Mouse (Mus musculus): ENCODE measurements around the gene Upf2.
"Not testable (repeated sequence)": the region's sequence is repeated elsewhere in the genome, so short reads cannot be mapped to it uniquely, and the experiment has no call there.

Upf2 gene

DNA sequence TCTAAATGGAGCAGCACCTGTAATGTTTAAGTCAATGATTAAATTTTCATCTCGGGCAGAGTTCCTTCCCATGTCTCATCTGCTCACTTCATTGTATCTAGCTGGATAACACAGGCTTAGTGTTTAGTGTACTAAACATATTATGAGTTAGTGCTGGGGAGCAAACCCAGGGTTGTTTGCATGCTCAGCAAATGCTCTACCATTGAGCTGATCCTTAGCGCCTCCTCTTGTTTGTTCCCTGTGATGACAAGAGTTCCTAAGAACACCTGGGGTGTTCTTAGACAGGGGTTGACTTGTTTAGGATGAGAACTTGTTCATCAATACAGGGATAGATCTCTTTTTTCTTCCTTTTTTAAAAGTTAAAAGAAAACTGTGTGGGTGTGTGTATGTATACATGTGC lies 2.3 kb upstream of the Upf2 start:
- in situ Hi-C loops (cut with MboI; ENCODE audit: low sequenced_read_pairs), result no loop called here

DNA sequence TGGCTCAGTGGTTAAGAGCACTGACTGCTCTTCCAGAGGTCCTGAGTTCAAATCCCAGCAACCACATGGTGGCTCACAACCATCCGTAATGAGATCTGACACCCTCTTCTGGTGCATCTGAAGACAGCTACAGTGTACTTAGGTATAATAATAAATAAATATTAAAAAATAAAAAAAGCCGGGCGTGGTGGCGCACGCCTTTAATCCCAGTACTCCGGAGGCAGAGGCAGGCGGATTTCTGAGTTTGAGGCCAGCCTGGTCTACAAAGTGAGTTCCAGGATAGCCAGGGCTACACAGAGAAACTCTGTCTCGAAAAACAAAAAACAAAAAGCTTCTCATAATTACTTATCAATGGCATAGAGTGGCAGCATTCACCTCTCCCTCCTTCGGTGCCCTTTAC lies 1.4 kb upstream of the Upf2 start:
- in situ Hi-C loops (cut with MboI; ENCODE audit: low sequenced_read_pairs), result not testable (repeated sequence)

DNA sequence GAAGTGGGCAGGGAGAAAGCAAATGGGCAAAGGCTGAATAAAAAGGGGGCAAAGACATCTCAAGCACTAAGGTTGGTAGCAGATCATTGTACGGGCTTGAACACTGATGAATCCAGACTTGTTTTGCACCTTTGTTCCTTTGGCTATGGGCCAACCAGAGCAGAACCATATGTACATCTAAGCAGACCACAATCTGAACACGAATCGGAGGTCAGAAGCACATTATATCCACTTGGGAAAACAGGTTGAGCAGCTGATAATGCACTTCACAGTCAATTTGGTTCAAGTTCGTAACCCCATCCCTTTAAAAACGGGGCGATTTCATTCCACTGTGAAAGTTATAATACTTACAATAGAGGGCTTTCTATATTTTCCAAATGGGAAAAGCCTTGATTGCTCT lies 964 bp upstream of the Upf2 start:
- in situ Hi-C loops (cut with MboI; ENCODE audit: low sequenced_read_pairs), result no loop called here

DNA sequence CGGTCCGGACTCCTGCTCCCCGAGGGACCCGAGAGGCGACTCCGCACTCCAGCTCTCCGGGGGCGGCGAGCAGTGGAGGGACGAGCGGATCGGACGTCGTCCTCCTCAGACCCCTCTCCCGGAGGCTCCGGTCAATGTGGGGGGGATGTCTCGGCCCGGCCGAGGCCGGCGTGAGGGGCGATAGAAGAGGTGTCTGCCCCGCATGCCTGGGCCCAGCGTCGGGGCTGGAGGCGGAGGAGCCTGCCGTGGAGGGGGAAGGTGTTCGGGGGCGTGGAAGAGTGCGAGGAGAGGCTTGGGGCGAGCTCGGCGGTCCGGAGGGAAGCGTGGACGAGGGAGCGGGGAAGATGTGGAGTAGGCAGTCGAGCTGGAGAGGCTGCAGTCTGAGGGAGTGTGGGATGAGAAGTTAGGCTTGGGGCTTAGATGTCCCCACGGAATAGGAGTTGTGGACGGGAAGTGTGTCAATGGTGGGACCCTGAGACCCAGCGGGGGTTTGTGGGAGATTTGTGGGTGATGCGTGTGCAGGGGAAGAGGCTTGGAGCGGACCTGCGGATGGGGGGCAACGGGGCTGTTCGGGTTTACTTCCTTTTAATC lies 447 bp downstream of the Upf2 start:
- in situ Hi-C loops (cut with MboI; ENCODE audit: low sequenced_read_pairs), result no loop called here

DNA sequence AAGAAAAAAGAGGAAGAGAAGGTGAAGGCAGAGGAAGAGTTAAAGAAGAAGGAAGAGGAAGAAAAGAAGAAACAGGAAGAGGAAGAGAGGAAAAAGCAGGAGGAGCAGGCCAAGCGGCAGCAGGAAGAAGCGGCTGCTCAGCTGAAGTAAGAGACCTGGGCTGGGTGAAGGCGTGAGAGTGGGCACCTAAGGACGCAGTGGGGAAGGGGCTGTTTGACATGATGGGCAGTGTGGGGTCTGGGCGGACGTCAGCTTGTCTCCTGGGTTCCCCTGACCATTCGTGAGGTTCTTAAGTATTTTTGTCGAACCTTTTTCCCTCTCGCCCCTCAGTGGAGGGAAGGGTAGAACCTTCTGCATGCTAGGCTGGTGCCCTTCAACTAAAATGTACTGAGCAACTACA lies 6.4 kb downstream of the Upf2 start:
- in situ Hi-C loops (cut with MboI; ENCODE audit: low sequenced_read_pairs), result no loop called here

DNA sequence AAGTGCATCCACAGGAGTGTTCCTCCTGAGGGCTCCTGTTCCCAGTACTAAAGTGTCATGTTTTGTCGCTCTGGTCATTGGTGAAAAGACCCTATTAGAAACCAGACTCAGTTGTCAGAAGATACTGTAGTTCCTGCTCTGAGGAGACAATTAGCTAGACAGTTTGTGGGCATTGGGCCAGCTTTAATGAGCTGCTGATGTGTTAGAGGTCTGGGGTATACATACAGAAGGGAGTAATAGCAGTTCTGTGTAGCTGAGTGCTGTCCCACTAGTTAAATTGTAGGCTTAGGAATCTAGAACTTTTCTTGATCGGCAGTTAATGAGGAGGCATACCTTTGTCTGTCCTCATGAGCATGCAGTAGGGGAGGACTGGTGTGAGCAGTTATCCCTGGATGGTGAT lies 11.0 kb downstream of the Upf2 start:
- in situ Hi-C loops (cut with MboI; ENCODE audit: low sequenced_read_pairs), result no loop called here

DNA sequence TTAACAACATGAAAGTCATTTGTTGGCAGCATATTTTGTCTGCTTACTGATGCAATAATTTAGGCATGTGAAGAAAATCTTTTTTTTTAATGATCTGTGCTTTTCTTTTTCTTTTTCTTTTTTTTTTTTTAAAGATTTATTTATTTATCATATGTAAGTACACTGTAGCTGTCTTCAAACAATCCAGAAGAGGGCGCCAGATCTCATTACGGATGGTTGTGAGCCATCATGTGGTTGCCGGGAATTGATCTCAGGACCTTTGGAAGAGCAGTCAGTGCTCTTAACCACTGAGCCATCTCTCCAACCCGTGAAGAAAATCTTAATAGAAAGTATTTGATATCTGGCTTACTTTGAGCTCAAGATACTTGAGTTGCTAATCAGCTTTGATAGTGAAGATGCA lies 12.5 kb downstream of the Upf2 start:
- in situ Hi-C loops (cut with MboI; ENCODE audit: low sequenced_read_pairs), result not testable (repeated sequence)

DNA sequence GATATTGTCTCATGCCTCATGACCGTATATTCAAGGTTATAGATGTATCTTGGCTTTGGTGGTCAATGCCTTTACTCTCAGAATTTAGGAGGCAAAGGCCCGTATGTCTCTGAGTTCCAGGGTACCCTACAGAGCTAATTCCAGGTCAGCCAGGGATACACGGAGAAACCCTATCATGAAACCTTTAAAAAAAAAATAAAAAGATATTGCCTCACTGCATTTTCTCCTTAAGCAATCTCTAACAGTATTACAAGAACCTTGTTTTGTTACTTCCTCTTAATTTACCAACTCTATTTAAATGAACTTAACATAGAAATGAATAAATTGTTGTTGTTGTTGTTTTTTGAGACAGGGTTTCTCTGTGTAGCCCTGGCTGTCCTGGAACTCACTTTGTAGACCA lies 14.7 kb downstream of the Upf2 start:
- in situ Hi-C loops (cut with MboI; ENCODE audit: low sequenced_read_pairs), result no loop called here

DNA sequence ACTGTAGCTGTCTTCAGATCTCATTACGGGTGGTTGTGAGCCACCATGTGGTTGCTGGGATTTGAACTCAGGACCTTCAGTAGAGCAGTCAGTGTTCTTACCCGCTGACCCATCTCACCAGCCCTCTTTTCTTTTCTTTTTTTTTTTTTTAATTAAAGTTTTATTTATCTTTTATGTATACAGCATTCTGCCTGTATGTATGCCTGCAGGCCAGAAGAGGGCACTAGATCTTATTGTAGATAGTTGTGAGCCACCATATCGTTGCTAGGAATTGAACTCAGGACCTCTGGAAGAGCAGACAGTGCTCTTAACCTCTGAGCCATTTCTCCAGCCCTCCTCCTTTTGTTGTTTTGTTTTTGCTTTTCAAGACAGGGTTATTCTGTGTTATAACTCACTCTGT lies 19.4 kb downstream of the Upf2 start:
- in situ Hi-C loops (cut with MboI; ENCODE audit: low sequenced_read_pairs), result not testable (repeated sequence)

DNA sequence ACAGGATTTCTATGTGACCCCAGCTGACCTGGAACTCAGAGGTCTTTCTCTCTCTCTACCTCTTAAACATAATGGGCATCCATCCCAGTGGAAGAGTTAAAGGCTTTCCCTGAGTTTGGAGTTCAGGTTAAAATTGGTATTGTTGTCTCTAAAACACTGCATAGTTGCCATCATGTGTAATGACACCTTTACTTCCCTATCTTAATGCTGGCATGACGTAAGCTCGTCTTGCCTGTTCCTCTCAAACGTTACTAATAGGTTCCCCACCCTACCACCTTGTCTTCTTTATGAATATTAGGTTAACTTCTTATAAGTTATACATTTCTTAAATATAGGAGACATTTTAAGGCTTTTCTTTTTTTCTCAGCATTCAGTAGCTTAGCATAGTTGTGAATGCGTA lies 26.3 kb downstream of the Upf2 start:
- in situ Hi-C loops (cut with MboI; ENCODE audit: low sequenced_read_pairs), result no loop called here

DNA sequence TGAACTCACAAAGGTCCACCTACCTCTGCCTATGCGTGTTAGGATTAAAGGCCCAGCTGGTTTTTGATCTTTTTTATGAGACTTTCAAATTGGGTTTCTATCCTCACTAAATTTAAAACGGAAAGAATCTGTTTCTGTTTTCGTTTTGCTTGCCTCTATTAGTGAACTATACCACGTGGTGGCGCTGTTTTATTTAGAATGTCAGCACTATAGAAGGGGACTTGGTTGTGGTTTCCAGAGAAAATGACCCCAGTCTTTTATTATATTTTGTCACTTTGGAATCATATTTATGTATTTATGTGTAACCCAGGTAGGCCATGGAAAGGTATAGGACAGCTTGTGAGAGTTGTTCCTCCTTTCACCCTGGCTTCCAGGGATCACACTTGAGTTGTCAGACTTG lies 44.3 kb downstream of the Upf2 start:
- in situ Hi-C loops (cut with MboI; ENCODE audit: low sequenced_read_pairs), result no loop called here

DNA sequence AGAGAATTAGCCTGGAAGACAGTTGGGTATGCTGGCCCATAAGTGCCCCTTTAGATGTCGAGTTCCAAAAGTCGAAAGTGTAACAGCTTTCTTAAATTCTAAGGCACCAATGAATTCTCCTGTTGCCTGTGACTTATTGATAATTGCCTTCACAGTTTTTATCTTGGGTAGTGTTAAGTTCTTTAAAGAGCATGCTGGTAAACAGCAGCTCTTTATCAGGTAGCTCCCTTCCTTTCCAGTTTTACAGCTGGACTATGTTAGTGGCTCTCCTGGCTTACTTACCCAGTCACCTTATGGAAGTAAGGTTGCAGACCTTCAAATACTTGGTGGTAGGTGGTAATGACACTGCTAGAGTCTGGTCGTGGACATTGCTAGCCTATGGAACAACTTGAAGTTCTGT lies 52.7 kb downstream of the Upf2 start:
- in situ Hi-C loops (cut with MboI; ENCODE audit: low sequenced_read_pairs), result no loop called here

DNA sequence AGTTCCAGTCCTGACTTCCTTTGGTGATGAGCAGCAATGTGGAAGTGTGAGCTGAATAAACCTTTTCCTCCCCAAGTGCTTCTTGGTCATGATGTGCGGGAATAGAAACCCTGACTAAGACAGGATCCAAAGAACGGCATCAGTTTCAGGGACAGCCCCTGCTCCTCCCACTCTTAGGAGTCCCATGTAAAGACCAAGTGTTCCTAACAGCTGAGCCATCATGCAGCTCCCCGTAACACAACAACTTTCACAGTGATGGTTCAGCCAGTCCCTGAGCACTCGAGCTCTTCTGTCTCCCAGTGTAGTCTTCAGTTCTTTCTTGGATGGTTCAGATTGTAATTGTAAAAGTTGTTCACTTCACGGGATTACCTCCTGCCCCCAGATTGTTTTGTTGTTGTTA lies 63.3 kb downstream of the Upf2 start:
- in situ Hi-C loops (cut with MboI; ENCODE audit: low sequenced_read_pairs), result no loop called here

DNA sequence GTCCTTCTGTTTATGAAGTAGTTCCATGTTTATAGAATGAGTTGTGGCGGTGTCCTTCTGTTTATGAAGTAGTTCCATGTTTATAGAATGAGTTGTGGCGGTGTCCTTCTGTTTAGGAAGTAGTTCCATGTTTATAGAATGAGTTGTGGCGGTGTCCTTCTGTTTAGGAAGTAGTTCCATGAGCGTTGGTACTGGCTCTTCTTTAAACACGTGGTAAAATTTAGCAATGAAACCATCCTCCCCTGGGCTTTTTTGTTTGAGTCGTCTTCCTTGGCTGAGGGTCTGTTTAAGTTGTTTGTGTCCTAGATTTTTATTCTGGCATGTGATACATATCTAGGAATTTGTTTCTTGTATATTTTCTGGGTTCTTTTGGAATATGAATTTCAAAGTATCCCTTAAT lies 63.9 kb downstream of the Upf2 start:
- in situ Hi-C loops (cut with MboI; ENCODE audit: low sequenced_read_pairs), result not testable (repeated sequence)

DNA sequence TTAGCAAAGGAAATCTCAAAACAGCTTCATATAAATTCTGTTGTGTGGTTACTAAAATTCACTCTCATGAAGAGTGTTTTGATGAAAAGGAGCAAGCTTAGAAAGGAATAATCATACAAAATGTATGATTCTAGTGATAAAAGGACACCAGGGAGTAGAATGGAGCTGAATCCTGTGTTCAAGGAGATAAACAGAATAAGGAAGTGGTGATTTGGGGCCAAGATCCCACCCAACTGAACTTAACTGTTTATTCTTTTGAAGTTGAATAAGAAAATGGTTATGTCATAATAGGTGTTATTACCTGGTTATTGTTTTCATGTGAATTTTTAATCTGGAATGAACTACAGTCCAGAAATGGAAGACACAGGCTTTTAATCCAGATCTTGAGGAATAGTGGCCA lies 69.3 kb downstream of the Upf2 start:
- in situ Hi-C loops (cut with MboI; ENCODE audit: low sequenced_read_pairs), result no loop called here

DNA sequence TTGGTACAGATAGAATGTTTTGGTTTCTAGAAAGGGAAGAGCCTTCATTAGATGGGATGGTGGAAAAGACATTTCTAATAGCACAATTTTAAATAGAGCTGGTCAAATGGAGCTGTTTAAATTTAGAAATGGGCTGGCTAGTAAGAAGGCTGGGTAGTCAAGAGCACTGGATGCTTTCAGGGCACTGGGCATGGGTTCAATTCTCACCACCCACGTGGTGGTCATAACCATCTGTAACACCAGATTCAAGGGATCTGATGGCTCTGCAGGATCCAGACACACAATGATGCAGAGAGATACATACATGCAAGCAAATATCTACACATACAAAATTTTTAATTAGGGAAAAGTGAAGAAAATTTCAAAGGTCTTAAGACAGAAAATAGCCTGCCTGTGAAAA lies 91.4 kb downstream of the Upf2 start:
- in situ Hi-C loops (cut with MboI; ENCODE audit: low sequenced_read_pairs), result no loop called here

DNA sequence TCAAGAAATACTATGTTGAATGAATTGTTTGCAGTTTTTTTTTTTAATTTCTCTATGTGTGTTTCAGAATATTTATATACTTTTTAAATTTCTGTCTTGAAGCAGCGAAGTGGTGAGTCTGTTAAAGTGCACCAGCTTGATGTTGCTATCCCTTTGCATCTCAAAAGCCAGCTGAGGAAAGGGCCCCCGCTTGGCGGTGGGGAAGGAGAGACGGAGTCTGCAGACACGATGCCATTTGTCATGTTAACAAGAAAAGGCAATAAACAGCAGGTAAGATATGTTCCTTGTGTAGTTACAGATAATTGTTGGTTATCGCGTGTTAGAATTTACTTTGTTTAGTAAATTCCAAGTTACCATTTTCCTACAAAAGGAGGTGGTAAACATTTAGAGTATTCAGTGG lies 95.5 kb downstream of the Upf2 start:
- in situ Hi-C loops (cut with MboI; ENCODE audit: low sequenced_read_pairs), result no loop called here

DNA sequence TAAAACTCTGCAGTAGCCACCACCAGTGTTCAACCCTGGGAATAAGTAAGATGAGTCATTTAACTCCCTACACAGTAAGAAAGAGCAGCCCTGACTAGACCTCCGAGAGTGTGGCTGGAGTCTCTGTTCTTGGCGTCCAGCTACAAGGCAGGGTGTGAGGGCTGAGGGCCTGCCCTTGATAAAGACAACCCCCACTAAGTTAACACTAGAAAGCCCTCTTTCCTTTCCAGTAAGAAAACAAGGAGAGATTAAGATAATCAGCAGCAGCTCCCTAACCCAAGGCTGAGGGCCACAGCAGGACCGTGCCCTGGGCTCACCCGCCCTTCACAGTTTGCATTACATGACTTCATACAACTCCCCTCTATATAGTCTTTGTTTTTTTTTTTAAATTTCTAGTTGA lies 97.3 kb downstream of the Upf2 start:
- in situ Hi-C loops (cut with MboI; ENCODE audit: low sequenced_read_pairs), result no loop called here

DNA sequence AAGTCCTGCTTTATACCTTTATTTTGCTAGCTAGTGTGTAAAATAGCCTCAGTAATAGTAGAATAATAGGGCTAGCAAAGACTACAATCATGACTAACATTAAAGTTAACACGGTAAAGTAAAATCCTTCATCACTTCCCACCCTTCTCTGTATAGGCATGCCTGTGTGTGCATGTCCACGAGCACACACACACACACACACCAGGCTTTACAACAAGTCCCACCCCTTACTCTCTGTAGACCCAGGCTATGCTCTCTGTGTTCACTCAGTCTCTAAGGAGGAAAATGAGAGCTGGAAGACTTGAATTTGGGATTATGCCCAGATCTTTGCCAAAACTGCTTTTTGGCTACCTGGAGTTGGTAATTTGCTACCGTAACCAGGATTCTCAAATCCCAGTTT lies 97.7 kb downstream of the Upf2 start:
- in situ Hi-C loops (cut with MboI; ENCODE audit: low sequenced_read_pairs), result no loop called here

DNA sequence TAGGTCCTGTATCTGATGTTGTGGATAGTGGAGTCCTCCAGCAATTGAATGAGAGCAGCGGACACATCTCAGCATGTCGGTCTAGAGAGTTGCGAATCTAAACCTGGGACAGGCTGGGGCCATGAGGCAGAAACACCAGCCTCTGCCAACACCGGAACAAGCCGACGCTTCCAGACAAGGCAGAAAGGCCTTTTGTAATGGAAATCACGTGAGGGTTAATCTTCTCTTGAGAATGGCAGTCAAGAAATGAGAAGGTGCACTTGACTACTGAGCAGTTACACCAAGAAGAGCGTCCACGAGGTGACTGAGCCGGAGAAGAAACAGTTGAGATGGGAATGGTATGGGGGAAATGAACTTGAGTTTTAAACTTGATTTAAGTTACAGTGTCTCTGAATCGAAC lies 104.2 kb downstream of the Upf2 start:
- in situ Hi-C loops (cut with MboI; ENCODE audit: low sequenced_read_pairs), result no loop called here

DNA sequence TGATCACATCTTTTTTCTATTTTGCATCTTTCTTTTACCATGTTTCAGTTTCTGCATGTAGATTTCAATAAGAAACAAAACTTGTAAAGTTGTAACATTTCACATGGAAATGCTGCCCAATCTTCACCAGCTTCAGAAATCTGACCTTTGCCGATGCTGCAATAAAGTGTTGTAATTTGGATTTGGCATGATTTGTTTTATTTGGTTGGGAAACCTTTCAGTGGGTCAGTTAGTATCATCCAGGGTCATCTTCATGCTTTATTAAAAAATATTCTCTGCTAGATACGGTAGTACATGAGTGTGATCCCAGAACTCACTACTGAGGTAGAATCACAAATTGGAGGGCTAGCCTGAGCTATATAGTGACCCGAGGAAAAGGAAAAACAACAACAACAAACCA lies 105.2 kb downstream of the Upf2 start:
- in situ Hi-C loops (cut with MboI; ENCODE audit: low sequenced_read_pairs), result no loop called here

DNA sequence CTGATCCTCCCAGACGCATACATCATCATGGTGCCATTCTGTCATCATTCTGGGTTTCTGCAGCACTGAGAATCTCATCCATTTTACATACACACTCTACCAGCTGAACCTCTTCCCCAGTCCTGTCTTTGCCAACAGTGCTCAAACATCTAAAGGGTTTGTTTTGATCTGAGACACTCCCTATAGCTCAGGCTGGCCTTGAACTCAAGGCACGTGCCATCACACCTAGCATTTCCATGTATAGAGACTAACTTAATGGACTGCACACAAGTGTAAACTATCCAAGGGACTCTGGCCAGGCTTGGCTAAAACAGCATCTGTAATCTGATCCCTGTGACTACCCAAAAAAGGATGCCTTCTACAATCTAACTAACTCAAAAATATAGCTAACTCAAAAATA lies 108.0 kb downstream of the Upf2 start:
- in situ Hi-C loops (cut with MboI; ENCODE audit: low sequenced_read_pairs), result no loop called here

DNA sequence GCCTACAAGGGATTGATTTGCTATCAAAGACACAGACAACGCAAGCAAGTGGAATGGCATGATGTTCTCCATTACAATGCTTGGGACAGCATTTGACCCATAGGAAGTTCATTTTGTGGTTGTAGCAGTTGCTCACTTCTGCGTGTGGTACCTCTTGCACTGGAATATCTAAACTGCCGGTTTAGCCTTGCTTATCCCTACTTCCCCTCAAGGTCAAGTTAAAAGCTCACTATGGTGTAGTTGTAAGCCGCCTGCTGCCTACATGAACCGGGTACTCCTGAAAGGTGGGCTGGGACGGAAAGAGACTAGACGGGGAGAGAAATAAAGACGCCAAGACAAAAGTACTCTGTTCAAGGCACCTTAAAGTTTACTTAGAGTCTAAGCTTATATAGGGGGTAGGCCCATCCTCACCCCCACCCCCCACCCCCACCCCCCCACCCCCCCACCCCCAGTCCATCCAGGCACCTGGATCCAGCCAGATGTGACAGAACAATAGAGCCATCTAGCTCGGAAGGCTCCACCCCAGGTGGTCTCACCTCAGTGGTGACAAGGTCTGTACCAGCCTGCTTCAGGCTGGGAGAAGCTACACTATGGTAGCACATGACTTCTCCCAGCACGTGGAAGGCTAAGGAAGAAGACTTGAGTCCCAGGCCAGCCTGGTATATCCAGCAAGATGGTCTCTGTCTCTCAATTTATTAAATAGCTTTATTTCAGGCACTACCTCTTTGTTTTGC lies 109.0 kb downstream of the Upf2 start:
- in situ Hi-C loops (cut with MboI; ENCODE audit: low sequenced_read_pairs), result no loop called here
